Mouse (Mus musculus) myocyte (in vitro differentiated cells): ENCODE data around the gene Zfp644. TPM values are rescaled to one million over a fixed set of nuclear protein-coding genes. Genes with fewer than 3 reads are reported as not detected.

Experiments
- H3K27me3 ChIP-seq: one replicate; pipeline ENCODE4 v1.6.1; 2011; ENCODE audit not compliant: control insufficient read depth, insufficient read depth, insufficient read length
- H3K36me3 ChIP-seq: one replicate; pipeline ENCODE4 v1.6.1; 2011; ENCODE audit not compliant: control insufficient read depth, insufficient read depth
- H3K4me2 ChIP-seq: one replicate; pipeline ENCODE4 v1.6.1; 2011; ENCODE audit warnings: low read depth, control low read depth
- H3K4me3 ChIP-seq: one replicate; pipeline ENCODE4 v1.5.1; 2011; ENCODE audit warnings: mild to moderate bottlenecking, control low read depth, moderate library complexity
- H3K79me2 ChIP-seq: one replicate; pipeline ENCODE4 v1.6.1; 2011; ENCODE audit not compliant: control insufficient read depth, insufficient read depth
- H3ac ChIP-seq: one replicate; pipeline ENCODE4 v1.6.1; 2011; ENCODE audit not compliant: control insufficient read depth, insufficient read length
- CEBPB ChIP-seq: IDR thresholded peaks from 2 replicates; pipeline ENCODE4 v1.6.1; 2011; ENCODE audit warnings: mild to moderate bottlenecking, moderate library complexity; ENCODE audit not compliant: poor library complexity, insufficient read depth, severe bottlenecking
- E2F4 ChIP-seq: IDR thresholded peaks from one replicate; pipeline ENCODE4 v1.6.1; 2011; ENCODE audit warnings: mild to moderate bottlenecking, control low read depth, moderate library complexity; ENCODE audit not compliant: insufficient read depth
- MAX ChIP-seq: IDR thresholded peaks from one replicate; pipeline ENCODE4 v1.6.1; 2011; ENCODE audit warnings: low read depth, mild to moderate bottlenecking, control low read depth
- MYOD1 ChIP-seq, 3 experiments: IDR thresholded peaks; one replicate each; pipeline ENCODE4 v1.6.1; 2011; ENCODE audit warnings: control low read depth in 2 of 3, low read depth in 2 of 3, mild to moderate bottlenecking in 2 of 3, moderate library complexity in 1 of 3; ENCODE audit not compliant: insufficient read length in 2 of 3, control insufficient read depth in 1 of 3
- MYOG ChIP-seq, 3 experiments: IDR thresholded peaks; one replicate each; pipeline ENCODE4 v1.6.1; 2011; ENCODE audit warnings: control low read depth in 2 of 3, low read depth in 2 of 3, mild to moderate bottlenecking in 2 of 3; ENCODE audit not compliant: insufficient read length in 2 of 3, control insufficient read depth in 1 of 3, insufficient read depth in 1 of 3
- POLR2A ChIP-seq: IDR thresholded peaks from one replicate; pipeline ENCODE4 v1.6.1; 2011; ENCODE audit warnings: low read depth, mild to moderate bottlenecking, control low read depth, moderate library complexity; ENCODE audit not compliant: insufficient read length
- POLR2AphosphoS2 ChIP-seq: IDR thresholded peaks from one replicate; pipeline ENCODE4 v1.6.1; 2011; ENCODE audit warnings: low read depth, control low read depth; ENCODE audit not compliant: insufficient read length
- REST ChIP-seq: IDR thresholded peaks from one replicate; pipeline ENCODE4 v1.6.1; 2011; ENCODE audit warnings: mild to moderate bottlenecking, control low read depth, moderate library complexity; ENCODE audit not compliant: insufficient read depth, insufficient read length
- SRF ChIP-seq: IDR thresholded peaks from one replicate; pipeline ENCODE4 v1.6.1; 2011; ENCODE audit warnings: low read depth; ENCODE audit not compliant: control insufficient read depth, insufficient read length
- TCF12 ChIP-seq: IDR thresholded peaks from one replicate; pipeline ENCODE4 v1.6.1; 2011; ENCODE audit warnings: mild to moderate bottlenecking, control low read depth; ENCODE audit not compliant: poor library complexity, insufficient read depth, severe bottlenecking
- TCF3 ChIP-seq: IDR thresholded peaks from one replicate; pipeline ENCODE4 v1.6.1; 2011; ENCODE audit warnings: low read depth, control low read depth; ENCODE audit not compliant: insufficient read length
- USF1 ChIP-seq: IDR thresholded peaks from one replicate; pipeline ENCODE4 v1.6.1; 2011; ENCODE audit warnings: low read depth, mild to moderate bottlenecking, control low read depth, moderate library complexity
- polyA plus RNA-seq: library from polyadenylated mRNA; unstranded; fragments of >200 nt; fragmentation: generic; extraction: Trizol; gene quantifications from one replicate; pipeline ENCODE4 v1.2.1, GENCODE M21; 2012; ENCODE audit warnings: missing spikeins

Zfp644 gene
- polyA plus RNA-seq, 1 experiment, result 5.1 TPM

GRCm38 (mm10) chr5:106695141-106695540, 1.9 kb downstream of the Zfp644 start:
- Histone ChIP-seq H3K4me3 (peak overlapping the region; percentile 72), H3K4me2 (peak overlapping the region; percentile 92), H3K36me3 (no peaks in the 10 kb centered on the region), H3K79me2 (peaks cover 57% of the 10 kb centered on the region), H3K27me3 (no peaks in the 10 kb centered on the region), H3ac (no peak overlapping the region)
- TF ChIP-seq POLR2A, result no peak
- TF ChIP-seq CEBPB, result no peak
- TF ChIP-seq E2F4, result no peak

- TF ChIP-seq POLR2A (no peak), CEBPB (no peak), MAX (no peak), REST (no peak), MYOG (IDR thresholded peaks at IDR 0.05; ENCODE audit: control insufficient read depth in 1 of 3, insufficient read depth in 1 of 3, insufficient read length in 2 of 3, low read depth in 2 of 3) (no peak), MYOD1 (IDR thresholded peaks at IDR 0.05; ENCODE audit: control insufficient read depth in 1 of 3, insufficient read length in 2 of 3, low read depth in 2 of 3) (no peak), USF1 (no peak), E2F4 (no peak), TCF3 (no peak), SRF (no peak), POLR2AphosphoS2 (no peak), TCF12 (no peak)
- H3K36me3 ChIP-seq, result no peaks in the 10 kb centered on the region
- peaks cover 62% of the 10 kb centered on the region for H3K79me2 ChIP-seq
- peak overlapping the region; percentile 72 for H3K4me3 ChIP-seq
- no peaks in the 10 kb centered on the region for H3K27me3 ChIP-seq
- H3K4me2 ChIP-seq, result peak overlapping the region; percentile 92
- H3ac ChIP-seq, result no peak overlapping the region
These were observed 2.4 kb downstream of the Zfp644 start for GRCm38 (mm10) chr5:106694683-106695082.

DNA sequence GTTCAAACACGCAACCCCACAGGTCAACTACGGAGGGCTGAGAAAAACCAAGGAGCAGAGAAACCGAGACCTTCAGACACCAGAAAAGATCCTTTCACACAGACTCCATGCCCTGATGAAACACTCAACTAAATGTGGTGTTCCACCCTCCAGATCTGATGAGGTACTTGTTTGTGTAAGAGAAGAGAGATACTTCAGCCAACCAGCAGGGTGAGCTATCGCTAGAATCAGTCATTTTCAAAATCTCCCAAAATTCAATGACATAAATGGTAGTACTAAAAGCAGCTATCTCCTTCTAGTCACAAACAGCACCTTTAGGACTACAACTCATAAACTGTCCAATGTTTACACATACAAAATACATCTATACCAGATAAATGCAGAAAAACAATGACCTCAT, 4.1 kb downstream of the Zfp644 start:
- no peak overlapping the region for H3K4me2 ChIP-seq
- peaks cover 78% of the 10 kb centered on the region for H3K79me2 ChIP-seq
- no peak overlapping the region for H3K4me3 ChIP-seq
- no peaks in the 10 kb centered on the region for H3K36me3 ChIP-seq
- no peak overlapping the region for H3ac ChIP-seq
- no peak for TF ChIP-seq SRF
- no peak for TF ChIP-seq POLR2AphosphoS2
- no peak for TF ChIP-seq MYOG (IDR thresholded peaks at IDR 0.05; ENCODE audit: control insufficient read depth in 1 of 3, insufficient read depth in 1 of 3, insufficient read length in 2 of 3, low read depth in 2 of 3)
- TF ChIP-seq MAX, result no peak
- no peak for TF ChIP-seq POLR2A
- TF ChIP-seq TCF3, result no peak
- no peak for TF ChIP-seq MYOD1 (IDR thresholded peaks at IDR 0.05; ENCODE audit: control insufficient read depth in 1 of 3, insufficient read length in 2 of 3, low read depth in 2 of 3)
- TF ChIP-seq REST, result no peak
- no peak for TF ChIP-seq E2F4
- TF ChIP-seq USF1, result no peak
- no peak for TF ChIP-seq CEBPB
- H3K27me3 ChIP-seq, result no peaks in the 10 kb centered on the region

GRCm38 (mm10) chr5:106680636-106681458, 16.2 kb downstream of the Zfp644 start:
- Histone ChIP-seq H3K4me3 (no peak overlapping the region), H3K27me3 (no peaks in the 10 kb centered on the region), H3K79me2 (peaks cover 88% of the 10 kb centered on the region), H3K36me3 (no peaks in the 10 kb centered on the region), H3K4me2 (no peak overlapping the region), H3ac (no peak overlapping the region)
- no peak for TF ChIP-seq TCF3

DNA sequence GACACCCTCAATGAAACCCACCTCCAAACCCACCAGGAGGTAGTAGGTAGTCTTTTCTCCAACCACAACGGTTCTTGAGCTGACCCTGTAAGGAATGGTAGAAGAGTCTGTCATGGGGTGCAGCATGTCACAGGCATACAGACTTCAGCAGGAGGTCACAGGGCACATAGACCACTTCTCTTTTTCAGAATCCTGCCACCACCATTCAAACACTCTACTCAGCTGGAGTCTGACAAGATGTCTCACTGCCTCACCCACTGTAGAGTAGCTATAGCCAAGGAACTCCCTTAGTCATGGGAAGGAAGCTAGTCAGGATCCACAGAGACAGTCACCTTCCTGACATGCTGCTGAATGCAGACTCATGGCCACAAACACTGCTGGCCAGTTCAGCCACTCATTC, 17.4 kb downstream of the Zfp644 start:
- H3K79me2 ChIP-seq, result peaks cover 88% of the 10 kb centered on the region
- TF ChIP-seq MYOG (IDR thresholded peaks at IDR 0.05; ENCODE audit: control insufficient read depth in 1 of 3, insufficient read depth in 1 of 3, insufficient read length in 2 of 3, low read depth in 2 of 3) (no peak), CEBPB (no peak), E2F4 (no peak), POLR2AphosphoS2 (no peak), TCF3 (no peak), TCF12 (no peak), USF1 (no peak), MAX (no peak), MYOD1 (IDR thresholded peaks at IDR 0.05; ENCODE audit: control insufficient read depth in 1 of 3, insufficient read length in 2 of 3, low read depth in 2 of 3) (no peak), POLR2A (no peak), SRF (no peak), REST (no peak)
- no peaks in the 10 kb centered on the region for H3K36me3 ChIP-seq
- no peaks in the 10 kb centered on the region for H3K27me3 ChIP-seq
- no peak overlapping the region for H3K4me3 ChIP-seq
- no peak overlapping the region for H3K4me2 ChIP-seq
- H3ac ChIP-seq, result no peak overlapping the region
